Mouse (Mus musculus) gastrocnemius, adult 2 months (tissue): ENCODE measurements around the gene Uvrag. TPM values are rescaled to one million over a fixed set of nuclear protein-coding genes. Genes with fewer than 3 reads are reported as not detected.

Source experiments
- DNase-seq: peaks from one replicate; pipeline ENCODE4 v3.0.0; 2022
- H3K27ac ChIP-seq: fragments of 200-600 bp; 2 replicates; pipeline ENCODE4 v1.8.1; 2022; ENCODE audit warnings: mild to moderate bottlenecking
- H3K4me3 ChIP-seq: fragments of 200-600 bp; 2 replicates; pipeline ENCODE4 v1.8.1; 2022; ENCODE audit warnings: mild to moderate bottlenecking, moderate library complexity
- CTCF ChIP-seq: fragments of 200-600 bp; IDR thresholded peaks from 2 replicates; pipeline ENCODE4 v1.8.1; 2022; ENCODE audit warnings: antibody characterized with exemption, mild to moderate bottlenecking, moderate library complexity
- intact Hi-C: fragments of 180-260 bp; cut with DNase I; formaldehyde crosslinking; loops from one replicate; pipeline ENCODE4 v1.15.1; 2025
- total RNA-seq, 2 experiments: library from RNA; stranded (reverse); gene quantifications; 2 replicates each; pipeline ENCODE4 v1.2.3; 2021

Gene Uvrag
- total RNA-seq, 2 experiments from 2014 or later, result 8.6 to 9.2 TPM

- no peak overlapping the region for H3K4me3 ChIP-seq
- TF ChIP-seq CTCF, result no peak
- intact Hi-C loops, result no loop called here
- DNase-seq, result no peak
- H3K27ac ChIP-seq, result no peak overlapping the region
Measured at GRCm38 (mm10) chr7:99053626-99054025, 87.3 kb downstream of the Uvrag start.

GRCm38 (mm10) chr7:99052471-99053241 is 88.3 kb downstream of the Uvrag start:
- TF ChIP-seq CTCF, result no peak
- DNase-seq, result no peak
- intact Hi-C loops, result no loop called here
- Histone ChIP-seq H3K27ac (no peak overlapping the region), H3K4me3 (no peak overlapping the region)

DNA sequence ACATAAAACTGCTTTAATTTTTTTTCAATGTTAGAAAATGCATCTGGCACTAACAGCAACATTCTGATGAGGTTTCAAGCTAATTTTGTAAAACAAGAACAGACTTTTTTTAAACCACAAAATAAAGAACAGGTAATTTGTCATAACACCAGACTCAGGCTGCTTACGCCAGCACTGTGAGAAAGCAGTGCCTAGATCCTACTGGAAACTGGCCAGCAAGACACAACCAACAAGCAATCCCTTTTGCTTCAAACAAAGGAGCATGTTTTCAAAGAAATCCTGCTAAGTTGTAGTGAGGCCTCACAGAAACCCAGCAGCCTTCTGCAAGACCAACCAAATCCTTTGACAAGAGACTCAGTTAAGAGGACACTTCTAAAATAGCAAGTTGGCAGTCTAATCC is 90.1 kb downstream of the Uvrag start:
- Histone ChIP-seq H3K4me3 (no peak overlapping the region), H3K27ac (0 out of 2 replicates have a peak overlapping the region, but pooled peaks have one; percentile 2)
- TF ChIP-seq CTCF, result no peak
- DNase-seq, result no peak
- intact Hi-C loops, result no loop called here

DNA sequence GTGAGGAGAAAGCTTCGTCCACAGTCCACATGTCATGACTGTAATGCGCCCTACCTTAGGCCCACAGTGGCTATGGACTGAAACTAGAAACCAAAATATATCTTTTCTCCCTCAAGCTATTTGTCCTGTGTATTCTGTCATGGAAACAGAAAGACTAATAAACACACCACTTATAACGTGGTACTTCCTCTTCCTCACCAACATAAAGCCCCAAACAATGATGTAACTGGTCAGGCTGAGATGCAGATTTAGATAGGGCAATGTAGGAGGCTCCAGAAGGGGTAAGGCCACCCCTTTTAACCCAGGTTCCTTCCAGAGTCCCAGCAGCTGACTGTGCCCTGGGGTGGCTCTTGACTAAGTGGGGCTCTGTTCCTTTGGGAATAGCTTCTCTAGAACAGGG is 91.0 kb downstream of the Uvrag start:
- Histone ChIP-seq H3K27ac (no peak overlapping the region), H3K4me3 (no peak overlapping the region)
- DNase-seq, result no peak
- no peak for TF ChIP-seq CTCF
- intact Hi-C loops, result no loop called here

- Histone ChIP-seq H3K4me3 (no peak overlapping the region), H3K27ac (no peak overlapping the region)
- no peak for DNase-seq
- intact Hi-C loops, result no loop called here
- TF ChIP-seq CTCF, result no peak
Measured at GRCm38 (mm10) chr7:99046545-99047206, 94.3 kb downstream of the Uvrag start.

DNA sequence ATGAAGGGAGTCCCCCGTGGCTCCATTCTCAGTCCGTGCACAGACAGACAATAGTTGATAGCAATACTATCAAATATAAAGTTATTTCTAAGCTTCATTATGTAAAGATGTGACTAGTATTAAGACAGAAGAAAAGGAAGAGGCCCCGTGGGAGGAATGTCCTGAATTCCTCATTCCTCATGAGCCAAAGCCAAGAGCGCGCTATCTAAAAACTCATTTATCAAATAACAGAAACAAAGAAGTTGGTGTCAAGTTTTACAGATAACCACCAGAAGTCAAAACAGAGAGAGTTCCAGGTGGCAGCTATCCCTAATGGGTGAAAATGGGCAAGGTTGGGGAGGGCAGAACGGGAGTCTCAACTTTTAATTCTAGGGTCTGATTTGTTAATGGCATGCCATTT is 95.4 kb downstream of the Uvrag start:
- intact Hi-C loops, result no loop called here
- no peak for DNase-seq
- Histone ChIP-seq H3K27ac (no peak overlapping the region), H3K4me3 (no peak overlapping the region)
- TF ChIP-seq CTCF, result no peak

DNA sequence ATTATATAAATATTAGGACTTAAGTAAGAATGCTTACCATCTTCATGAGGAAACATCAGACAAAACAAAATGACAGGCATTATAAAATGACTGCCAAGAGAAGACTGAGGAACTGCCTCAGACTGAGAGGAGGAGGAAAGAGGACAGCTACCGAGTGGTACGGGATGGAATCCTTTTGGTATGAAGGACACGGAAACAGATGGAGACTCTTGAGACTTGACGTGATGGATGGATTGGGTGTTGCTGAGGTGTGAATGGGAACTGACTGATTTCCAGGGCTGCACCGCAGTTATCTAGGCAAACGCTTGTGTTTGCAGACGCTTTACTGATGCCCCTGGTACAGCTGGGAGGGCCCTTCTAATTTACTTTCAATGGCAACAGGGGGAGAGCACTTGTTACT is 97.0 kb downstream of the Uvrag start:
- no peak overlapping the region for H3K27ac ChIP-seq
- TF ChIP-seq CTCF, result no peak
- intact Hi-C loops, result no loop called here
- no peak for DNase-seq
- H3K4me3 ChIP-seq, result no peak overlapping the region

DNA sequence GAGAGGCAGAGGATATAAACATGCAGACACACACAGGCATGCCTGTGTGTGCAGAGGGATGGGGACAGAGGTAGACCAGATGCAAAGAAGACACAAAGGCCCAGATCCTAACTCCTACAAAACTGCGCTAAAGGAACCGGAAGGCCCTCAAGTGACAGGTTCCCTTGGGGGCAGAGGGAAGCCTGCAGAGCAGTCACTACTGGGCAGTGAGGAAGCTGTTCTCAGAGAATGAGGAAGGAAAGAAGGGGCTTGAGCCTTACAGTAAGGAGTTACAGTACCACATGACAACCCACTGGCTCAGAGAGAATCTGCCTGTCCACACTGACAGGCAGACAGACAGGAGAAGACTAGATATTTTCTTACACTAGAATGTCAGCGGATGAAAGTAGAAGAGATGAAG is 97.6 kb downstream of the Uvrag start:
- DNase-seq, result no peak
- H3K4me3 ChIP-seq, result no peak overlapping the region
- TF ChIP-seq CTCF, result no peak
- no peak overlapping the region for H3K27ac ChIP-seq
- intact Hi-C loops, result no loop called here

GRCm38 (mm10) chr7:99041818-99042217 is 99.1 kb downstream of the Uvrag start:
- no peak for DNase-seq
- no peak overlapping the region for H3K4me3 ChIP-seq
- H3K27ac ChIP-seq, result no peak overlapping the region
- no peak for TF ChIP-seq CTCF
- intact Hi-C loops, result no loop called here

DNA sequence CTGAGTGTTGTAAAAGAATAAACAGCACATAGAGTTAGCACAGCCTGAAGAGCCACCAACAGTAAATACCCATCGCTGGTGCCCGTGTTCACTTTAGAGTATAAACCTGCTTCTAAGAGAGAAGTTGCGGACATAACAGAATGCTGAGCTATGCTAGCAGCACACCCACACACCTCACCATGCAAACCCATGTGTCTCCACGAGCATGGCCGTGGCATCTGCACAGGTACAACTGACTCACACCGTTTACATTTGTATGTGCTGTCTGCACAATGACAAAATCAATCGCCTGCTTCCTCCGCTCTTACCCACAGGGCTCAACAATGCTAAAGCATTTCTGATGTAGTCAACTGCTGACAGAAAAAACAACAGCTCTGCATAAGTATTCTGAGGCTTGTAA is 101.0 kb downstream of the Uvrag start:
- intact Hi-C loops, result no loop called here
- no peak overlapping the region for H3K27ac ChIP-seq
- TF ChIP-seq CTCF, result no peak
- no peak overlapping the region for H3K4me3 ChIP-seq
- DNase-seq, result no peak

GRCm38 (mm10) chr7:99036284-99036683 is 104.7 kb downstream of the Uvrag start:
- H3K4me3 ChIP-seq, result no peak overlapping the region
- intact Hi-C loops, result no loop called here
- no peak for TF ChIP-seq CTCF

GRCm38 (mm10) chr7:99034909-99035308 is 106.0 kb downstream of the Uvrag start:
- no peak for TF ChIP-seq CTCF
- H3K4me3 ChIP-seq, result no peak overlapping the region
- DNase-seq, result no peak
- peak overlapping the region; percentile 31 for H3K27ac ChIP-seq
- intact Hi-C loops, result no loop called here

More at GRCm38 (mm10) chr7:99036284-99036683, 104.7 kb downstream of the Uvrag start:
- no peak overlapping the region for H3K27ac ChIP-seq
- DNase-seq, result no peak

DNA sequence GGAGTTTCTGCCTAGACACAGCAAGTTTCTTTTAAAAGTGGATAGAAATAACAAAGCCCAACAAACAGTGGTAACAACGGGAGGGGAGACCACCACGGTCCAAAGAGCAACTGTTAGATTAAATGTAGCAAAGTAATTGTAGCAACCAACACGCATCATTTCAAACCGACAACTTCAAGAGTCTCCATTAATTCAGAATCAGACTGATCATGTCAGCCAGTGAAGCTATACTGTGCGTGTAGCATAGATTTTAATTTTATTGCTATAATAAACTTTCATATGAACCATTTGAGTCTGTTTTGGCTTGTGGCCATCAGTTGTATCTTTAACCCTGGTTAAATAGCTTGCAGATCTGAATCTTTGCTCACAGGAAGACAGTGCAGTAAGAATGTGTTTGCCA is 107.1 kb downstream of the Uvrag start:
- intact Hi-C loops, result no loop called here
- Histone ChIP-seq H3K4me3 (no peak overlapping the region), H3K27ac (peak overlapping the region; percentile 53)
- no peak for TF ChIP-seq CTCF
- DNase-seq, result no peak

DNA sequence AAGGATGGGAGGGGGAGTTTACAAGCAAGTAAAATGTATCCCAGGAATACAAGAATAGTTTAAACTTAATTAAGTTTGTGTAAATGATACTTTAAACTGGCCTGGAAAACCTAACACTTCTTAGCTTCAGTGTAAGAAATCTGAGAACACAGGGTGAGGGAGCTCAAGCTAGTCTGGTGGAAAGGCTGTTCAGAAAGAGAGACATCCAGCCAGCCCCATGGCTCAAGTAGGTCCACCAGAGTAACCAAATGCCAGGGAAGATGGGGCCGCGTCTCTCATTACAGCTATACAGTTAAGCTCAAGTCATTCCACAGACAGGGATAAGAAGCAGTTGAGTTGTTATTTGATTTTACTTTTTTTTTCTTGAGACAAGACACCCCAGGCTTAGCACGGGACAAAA is 107.6 kb downstream of the Uvrag start:
- no peak overlapping the region for H3K4me3 ChIP-seq
- no peak for DNase-seq
- peak overlapping the region; percentile 53 for H3K27ac ChIP-seq
- no peak for TF ChIP-seq CTCF
- intact Hi-C loops, result no loop called here
